Mouse (Mus musculus) spleen, adult 2 months (tissue): Measurements from ENCODE around the gene Caln1. TPM values are rescaled to one million over a fixed set of nuclear protein-coding genes. Genes with fewer than 3 reads are reported as not detected.

Experiments
- DNase-seq, 2 experiments: peaks; one replicate each; pipeline versions ENCODE4 v3.0.0 to v3.0.0-alpha.2; 2012 to 2021; ENCODE audit warnings: low spot score in 2 of 2, low read depth in 1 of 2
- H3K27ac ChIP-seq: fragments of 200-500 bp; 2 replicates; pipeline ENCODE4 v1.5.1; 2012; ENCODE audit warnings: low read length, inconsistent platforms; ENCODE audit not compliant: insufficient read depth
- H3K27me3 ChIP-seq: fragments of 200-500 bp; 2 replicates; pipeline ENCODE4 v1.6.1; 2012; ENCODE audit warnings: mild to moderate bottlenecking, moderate library complexity, low read length, inconsistent platforms; ENCODE audit not compliant: control insufficient read depth, insufficient read depth
- H3K36me3 ChIP-seq: fragments of 200-500 bp; 2 replicates; pipeline ENCODE4 v1.6.1; 2012; ENCODE audit warnings: mild to moderate bottlenecking, low read length, inconsistent platforms; ENCODE audit not compliant: control insufficient read depth, insufficient read depth
- H3K4me1 ChIP-seq: fragments of 200-500 bp; 2 replicates; pipeline ENCODE4 v1.6.1; 2011; ENCODE audit warnings: inconsistent platforms; ENCODE audit not compliant: control insufficient read depth, insufficient read depth, insufficient read length
- H3K4me3 ChIP-seq: fragments of 200-500 bp; 2 replicates; pipeline ENCODE4 v1.5.1; 2011; ENCODE audit warnings: mild to moderate bottlenecking, inconsistent platforms; ENCODE audit not compliant: insufficient read depth, insufficient read length; ENCODE audit errors: extremely low read depth
- CTCF ChIP-seq: fragments of 200-500 bp; IDR thresholded peaks from 2 replicates; pipeline ENCODE4 v1.5.1; 2011; ENCODE audit warnings: mild to moderate bottlenecking, inconsistent platforms; ENCODE audit not compliant: insufficient read depth, insufficient read length, insufficient replicate concordance; ENCODE audit errors: extremely low read depth
- POLR2A ChIP-seq: fragments of 200-500 bp; IDR thresholded peaks from 2 replicates; pipeline ENCODE4 v1.6.1; 2011; ENCODE audit warnings: low read depth, low read length, inconsistent platforms
- WGBS: fragments of 180-500 bp; shearing (Covaris S2); methylation state at CpG from one replicate; pipeline ENCODE4 v1.1.7; 2018; 5-methylcytosine and 5-hydroxymethylcytosine counted together
- polyA plus RNA-seq: library from polyadenylated mRNA; depleted of rRNA; stranded (reverse); fragments of >200 nt; gene quantifications from 2 replicates; pipeline ENCODE4 v1.2.3, GENCODE M21; 2012

Gene Caln1
- polyA plus RNA-seq, 1 experiment = not detected

- WGBS = 73% methylated on average over 2 of the region's 2 CpGs
- Histone ChIP-seq H3K27ac (no peak overlapping the region), H3K27me3 (no peaks in the 10 kb centered on the region), H3K36me3 (peaks cover 6% of the 10 kb centered on the region), H3K4me3 (no peak overlapping the region), H3K4me1 (no peaks in the 10 kb centered on the region)
- DNase-seq = no peak
- no peak for TF ChIP-seq POLR2A
- TF ChIP-seq CTCF = no peak
Measured at GRCm38 (mm10) chr5:130345871-130346270, 23.4 kb upstream of the Caln1 start.

- no peak overlapping the region for H3K27ac ChIP-seq
- no peak for DNase-seq
- TF ChIP-seq CTCF (no peak), POLR2A (no peak)
- no peaks in the 10 kb centered on the region for H3K27me3 ChIP-seq
- whole genome bisulfite sequencing = 68% methylated on average over 7 of the region's 7 CpGs
- H3K4me1 ChIP-seq = no peaks in the 10 kb centered on the region
- H3K4me3 ChIP-seq = no peak overlapping the region
- H3K36me3 ChIP-seq = no peaks in the 10 kb centered on the region
Measured at GRCm38 (mm10) chr5:130355223-130355622, 14.0 kb upstream of the Caln1 start.

DNA sequence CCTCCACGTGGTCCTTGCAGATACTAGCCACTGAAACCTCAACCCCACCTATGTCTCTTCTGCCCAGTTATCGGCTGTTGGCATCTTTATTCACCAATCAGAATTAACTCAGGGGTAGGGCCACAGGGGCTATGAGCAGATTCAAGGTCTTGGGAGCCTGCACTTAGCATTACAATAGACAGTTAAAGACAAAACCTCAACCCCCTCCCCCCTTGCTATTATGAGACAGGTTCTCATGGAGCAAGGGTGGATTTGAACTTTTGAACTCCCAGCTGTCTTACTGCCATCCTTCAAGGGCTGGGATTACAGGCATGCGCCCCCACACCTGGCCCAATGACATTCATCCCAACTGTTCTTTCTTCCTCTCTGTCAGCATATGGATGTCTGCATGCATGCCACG, 6.1 kb upstream of the Caln1 start:
- H3K4me1 ChIP-seq = no peaks in the 10 kb centered on the region
- no peak overlapping the region for H3K4me3 ChIP-seq
- DNase-seq = no peak
- WGBS = 71% methylated on average over 4 of the region's 4 CpGs
- H3K36me3 ChIP-seq = no peaks in the 10 kb centered on the region
- no peak overlapping the region for H3K27ac ChIP-seq
- no peaks in the 10 kb centered on the region for H3K27me3 ChIP-seq
- no peak for TF ChIP-seq CTCF
- TF ChIP-seq POLR2A = no peak

DNA sequence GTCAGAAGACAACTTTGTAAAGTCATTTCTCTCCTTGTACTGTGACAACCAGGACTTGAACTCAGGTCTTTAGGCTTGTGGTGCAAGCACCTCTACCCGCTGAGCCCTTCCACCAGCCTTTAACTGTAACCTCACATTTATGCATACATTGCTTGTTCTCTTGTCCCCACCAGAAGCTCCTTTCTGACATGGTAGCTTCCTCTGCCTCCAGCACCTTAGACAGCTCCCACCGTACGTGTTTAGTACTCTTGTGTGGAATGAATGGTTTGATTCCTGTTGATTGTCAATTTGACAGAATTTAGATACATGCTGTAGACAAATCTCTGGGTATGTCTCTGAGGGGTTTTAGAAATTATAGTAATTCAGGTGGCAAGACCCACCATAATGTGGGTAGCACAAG, 5.5 kb upstream of the Caln1 start:
- Histone ChIP-seq H3K4me3 (no peak overlapping the region), H3K4me1 (no peaks in the 10 kb centered on the region), H3K36me3 (no peaks in the 10 kb centered on the region), H3K27ac (no peak overlapping the region), H3K27me3 (no peaks in the 10 kb centered on the region)
- TF ChIP-seq CTCF = no peak
- no peak for TF ChIP-seq POLR2A
- WGBS = 42% methylated on average over 3 of the region's 3 CpGs
- DNase-seq = no peak

DNA sequence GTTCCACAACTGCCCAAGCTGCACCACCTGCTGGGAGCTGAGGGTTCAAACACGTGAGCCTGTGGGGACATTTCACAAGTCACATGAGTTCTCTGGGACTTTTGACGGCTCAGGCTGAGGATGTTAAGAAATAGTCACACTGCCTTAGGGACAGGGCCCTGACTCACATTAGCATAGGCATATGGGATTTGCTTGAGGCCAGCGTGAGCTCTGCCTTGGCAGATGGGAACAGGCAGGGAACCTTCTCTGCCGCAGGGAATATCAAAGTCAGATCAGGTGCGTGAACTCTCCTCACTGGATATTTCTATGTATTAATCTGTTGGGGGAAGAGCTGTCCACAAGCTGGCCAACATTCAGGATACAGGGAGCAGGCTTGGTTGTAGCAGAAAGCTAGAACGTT, 1.0 kb upstream of the Caln1 start:
- H3K27me3 ChIP-seq = no peaks in the 10 kb centered on the region

GRCm38 (mm10) chr5:130375411-130375810, 6.2 kb downstream of the Caln1 start:
- no peaks in the 10 kb centered on the region for H3K27me3 ChIP-seq
- DNase-seq = no peak
- TF ChIP-seq CTCF = no peak
- TF ChIP-seq POLR2A = no peak
- H3K4me1 ChIP-seq = no peaks in the 10 kb centered on the region
- H3K36me3 ChIP-seq = no peaks in the 10 kb centered on the region
- WGBS = 91% methylated on average over 3 of the region's 3 CpGs
- no peak overlapping the region for H3K4me3 ChIP-seq
- no peak overlapping the region for H3K27ac ChIP-seq

More for the DNA sequence above, 1.0 kb upstream of the Caln1 start:
- Histone ChIP-seq H3K27ac (no peak overlapping the region), H3K4me1 (no peaks in the 10 kb centered on the region), H3K36me3 (no peaks in the 10 kb centered on the region), H3K4me3 (no peak overlapping the region)
- no peak for DNase-seq
- WGBS = 82% methylated on average over 6 of the region's 6 CpGs
- TF ChIP-seq POLR2A (no peak), CTCF (no peak)

DNA sequence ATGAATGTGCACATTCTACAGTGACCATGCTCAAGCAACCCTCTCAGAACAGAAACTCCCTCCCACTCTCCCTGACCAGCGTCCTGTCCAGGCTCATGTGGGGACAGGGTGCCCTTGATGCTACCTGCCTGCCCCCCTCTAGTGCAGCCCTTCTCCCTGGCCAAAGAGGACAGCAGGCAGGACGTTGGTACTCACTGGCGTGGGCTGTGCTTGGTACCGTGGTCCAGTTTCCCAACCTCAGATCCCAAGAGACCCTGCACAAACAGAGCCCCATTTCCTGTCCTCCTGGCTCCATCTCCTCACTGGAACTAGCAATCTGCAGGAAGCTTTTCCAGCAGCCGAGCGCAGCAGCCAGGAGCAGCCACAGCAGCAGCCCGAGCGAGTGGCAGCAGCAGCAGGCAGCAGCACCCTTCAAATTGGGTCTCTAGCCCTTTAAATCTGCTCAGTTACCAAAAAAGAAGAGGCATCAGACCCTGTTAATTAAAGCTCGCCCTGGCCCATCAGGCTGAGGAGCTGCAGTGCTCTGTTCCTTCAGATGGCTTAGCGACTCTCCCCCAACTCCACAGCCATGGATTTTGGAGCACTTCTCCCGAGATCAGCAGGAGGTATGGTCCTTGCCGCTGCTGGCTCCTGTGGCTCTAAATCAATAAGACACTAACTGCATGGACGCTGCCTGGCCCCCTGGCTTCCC, 15.1 kb downstream of the Caln1 start, which contains the start of gene A330070K13Rik:
A330070K13Rik (minus strand) TSS at position 410 of the 691 bp plus-strand sequence.
- 12% methylated on average over 13 of the region's 13 CpGs for WGBS
- no peaks in the 10 kb centered on the region for H3K4me1 ChIP-seq
- no peak for TF ChIP-seq CTCF
- TF ChIP-seq POLR2A = no peak
- no peak within 1 kb of the TSS for H3K4me3 ChIP-seq
- H3K27me3 ChIP-seq = no peaks in the 10 kb centered on the region
- H3K36me3 ChIP-seq = no peaks in the 10 kb centered on the region
- DNase-seq = no peak
- no peak within 1 kb of the TSS for H3K27ac ChIP-seq
